Mouse (Mus musculus) bone marrow macrophage, adult 2 months (primary cell): ENCODE measurements around the gene Cep89.

Experiments
- CTCF ChIP-seq: IDR thresholded peaks from 2 replicates; pipeline ENCODE4 v1.5.1; 2012; ENCODE audit warnings: low read depth, mild to moderate bottlenecking, low read length, moderate library complexity
- POLR2A ChIP-seq: IDR thresholded peaks from 2 replicates; pipeline ENCODE4 v1.6.1; 2012; ENCODE audit warnings: mild to moderate bottlenecking, low read depth, low read length, borderline replicate concordance

DNA sequence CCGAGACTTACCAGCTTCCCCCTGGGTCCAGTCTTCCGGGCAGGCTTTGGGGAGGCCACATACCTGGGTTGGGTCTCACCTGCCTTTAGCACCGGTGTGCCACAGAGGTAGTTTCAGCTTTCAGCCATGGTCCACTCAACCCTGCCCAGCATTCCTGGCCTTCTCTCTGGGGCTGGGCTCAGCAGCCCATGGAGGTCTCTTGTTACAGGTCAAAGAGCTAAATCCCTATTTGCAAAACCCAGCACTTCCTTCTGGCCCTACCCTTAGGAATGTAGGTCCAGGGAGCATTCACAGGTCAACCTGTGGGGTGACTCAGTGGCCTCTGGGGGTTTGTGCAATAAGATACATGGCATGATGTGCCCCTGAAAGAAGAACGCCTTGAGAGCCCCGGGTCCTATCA, 34.0 kb upstream of the Cep89 start:
- TF ChIP-seq CTCF (no peak), POLR2A (no peak)
